Mouse (Mus musculus) splenic B cell, adult 2 months (primary cell): ENCODE results near the gene Sag.
"Not testable (repeated sequence)": the region's sequence is repeated elsewhere in the genome, so short reads cannot be mapped to it uniquely, and the experiment has no call there.

Experiments
- DNase-seq: peaks from one replicate; pipeline ENCODE4 v3.0.0-alpha.2; 2011; ENCODE audit warnings: low read depth, low spot score
- H3K27me3 ChIP-seq: 2 replicates; pipeline ENCODE4 v1.6.1; 2012; ENCODE audit warnings: mild to moderate bottlenecking, low read length, moderate library complexity, mixed read lengths; ENCODE audit not compliant: control insufficient read depth, poor library complexity, insufficient read depth, severe bottlenecking
- H3K36me3 ChIP-seq: 2 replicates; pipeline ENCODE4 v1.6.1; 2012; ENCODE audit warnings: mild to moderate bottlenecking, low read length, moderate library complexity, mixed read lengths; ENCODE audit not compliant: control insufficient read depth, poor library complexity, insufficient read depth, severe bottlenecking

The Sag gene

DNA sequence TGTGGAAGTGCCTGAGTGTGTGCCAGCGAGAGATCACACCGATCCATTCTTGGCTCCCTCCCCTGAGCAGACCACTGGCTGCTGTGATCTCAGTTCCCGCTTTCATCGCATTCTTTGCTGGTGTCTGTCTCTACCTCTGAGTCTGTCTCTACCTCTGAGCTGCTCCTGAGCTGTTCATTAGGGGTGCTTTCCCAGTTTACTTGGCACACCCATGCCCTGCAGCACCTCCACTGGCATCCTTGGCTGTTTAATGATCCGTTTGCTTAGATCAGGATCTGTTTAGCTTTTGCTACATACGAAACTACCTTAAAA is 10.4 kb upstream of the Sag start:
- Histone ChIP-seq H3K36me3 (peaks cover 2% of the 10 kb centered on the region), H3K27me3 (no peaks in the 10 kb centered on the region)
- no peak for DNase-seq

DNA sequence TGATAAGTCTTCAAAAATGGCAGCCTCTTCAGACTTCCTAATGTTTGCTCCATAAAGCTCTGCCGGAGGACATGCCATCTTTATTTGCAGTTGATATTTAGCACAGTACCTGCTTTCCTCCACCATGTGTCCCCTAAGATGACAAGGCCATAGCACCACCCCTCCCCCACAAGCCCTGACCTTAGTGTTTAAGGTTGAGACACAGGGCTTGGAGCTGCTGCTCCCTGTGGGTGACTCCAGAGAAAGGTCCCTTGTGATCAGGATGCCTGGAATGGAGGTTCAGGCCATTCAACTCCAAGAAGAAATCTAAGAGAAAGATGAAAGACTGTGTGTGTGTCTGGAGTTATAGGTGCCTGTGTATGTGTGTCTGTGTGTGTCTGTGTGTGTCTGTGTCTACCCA is 5.8 kb upstream of the Sag start:
- DNase-seq = no peak

DNA sequence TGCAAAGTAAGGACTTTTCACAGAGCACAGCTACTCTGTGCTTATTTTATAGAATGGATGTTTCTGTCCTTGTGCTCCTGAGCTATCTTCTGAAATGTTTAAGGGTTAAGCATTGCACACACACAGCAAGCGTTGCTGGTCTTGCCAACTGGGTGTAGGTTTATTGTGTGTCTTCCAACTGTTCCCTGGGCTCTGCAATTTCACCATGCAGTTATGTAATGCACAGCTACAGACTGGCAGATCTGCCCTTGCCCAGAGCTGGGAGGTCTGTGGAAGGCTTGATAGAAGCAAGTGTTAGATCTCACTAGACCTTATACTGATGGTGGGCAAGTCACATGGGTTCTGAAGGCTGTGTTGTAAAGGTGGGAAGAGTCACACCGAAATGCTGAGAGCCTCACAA is 5.2 kb upstream of the Sag start:
- DNase-seq = no peak
- no peaks in the 10 kb centered on the region for H3K27me3 ChIP-seq
- no peaks in the 10 kb centered on the region; the same call in 1 of the 2 replicates for H3K36me3 ChIP-seq

More for the DNA sequence above, 5.8 kb upstream of the Sag start:
- Histone ChIP-seq H3K36me3 (no peaks in the 10 kb centered on the region; the same call in 1 of the 2 replicates), H3K27me3 (no peaks in the 10 kb centered on the region)

DNA sequence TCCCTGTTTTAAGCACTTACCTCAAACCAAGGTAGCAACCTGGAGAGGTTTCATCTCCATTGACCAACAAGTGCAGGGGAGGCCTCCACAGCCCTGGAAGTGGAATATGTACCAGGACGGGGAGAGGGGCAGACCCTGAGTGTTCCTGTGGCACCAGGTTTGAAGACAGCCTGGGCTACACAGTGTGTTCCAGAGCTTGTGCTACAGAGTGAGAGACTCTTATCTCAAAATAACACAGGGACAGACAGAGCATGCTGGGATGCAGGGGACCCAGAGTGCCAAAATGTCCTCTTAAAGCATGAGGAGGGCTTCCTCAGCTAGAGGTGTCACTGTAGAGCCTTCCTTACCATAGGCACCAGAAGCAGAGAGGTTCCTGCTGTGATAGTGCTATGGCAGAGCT is 4.3 kb downstream of the Sag start:
- no peak for DNase-seq
- H3K36me3 ChIP-seq = no peaks in the 10 kb centered on the region
- no peaks in the 10 kb centered on the region for H3K27me3 ChIP-seq

DNA sequence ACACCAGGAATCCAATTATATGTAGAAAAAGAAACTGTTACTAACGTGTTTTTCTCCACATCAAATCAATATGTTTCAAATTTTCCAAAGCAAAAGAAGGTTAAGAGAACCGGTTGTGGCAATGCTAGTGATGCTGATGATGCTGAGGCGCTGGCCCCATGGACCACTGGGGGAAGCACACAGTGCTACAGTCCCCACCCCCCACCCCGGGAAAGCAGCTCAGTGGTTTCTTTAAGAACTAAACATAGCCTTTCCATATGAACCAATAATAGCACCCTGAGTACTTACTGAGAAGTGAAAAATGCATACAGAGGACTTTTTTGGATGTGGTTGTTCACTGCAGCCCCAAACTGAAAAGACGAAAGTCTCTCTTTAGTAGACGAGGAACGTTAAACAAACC is 7.9 kb downstream of the Sag start:
- no peak for DNase-seq

DNA sequence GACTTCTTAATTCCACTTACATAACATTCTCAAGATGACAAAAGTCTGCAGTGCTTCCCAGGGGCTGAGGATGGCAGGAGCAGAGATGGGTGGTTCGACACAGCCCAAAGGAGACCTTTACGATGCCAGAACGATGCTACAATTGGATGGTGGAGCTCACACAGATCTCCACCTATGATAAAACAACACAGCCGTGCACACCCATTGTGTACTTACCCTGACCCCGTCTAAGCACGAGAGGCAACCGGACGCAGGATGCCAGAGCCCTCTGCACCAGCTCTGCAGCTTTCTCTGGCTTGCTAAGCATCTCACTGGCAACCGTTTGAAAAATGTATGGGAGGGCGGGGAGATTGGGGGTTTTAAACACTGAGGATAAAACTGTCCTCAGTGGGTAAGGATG is 8.6 kb downstream of the Sag start:
- no peaks in the 10 kb centered on the region for H3K36me3 ChIP-seq
- H3K27me3 ChIP-seq = no peaks in the 10 kb centered on the region
- DNase-seq = no peak

More for the DNA sequence above, 7.9 kb downstream of the Sag start:
- H3K36me3 ChIP-seq = no peaks in the 10 kb centered on the region
- no peaks in the 10 kb centered on the region for H3K27me3 ChIP-seq

DNA sequence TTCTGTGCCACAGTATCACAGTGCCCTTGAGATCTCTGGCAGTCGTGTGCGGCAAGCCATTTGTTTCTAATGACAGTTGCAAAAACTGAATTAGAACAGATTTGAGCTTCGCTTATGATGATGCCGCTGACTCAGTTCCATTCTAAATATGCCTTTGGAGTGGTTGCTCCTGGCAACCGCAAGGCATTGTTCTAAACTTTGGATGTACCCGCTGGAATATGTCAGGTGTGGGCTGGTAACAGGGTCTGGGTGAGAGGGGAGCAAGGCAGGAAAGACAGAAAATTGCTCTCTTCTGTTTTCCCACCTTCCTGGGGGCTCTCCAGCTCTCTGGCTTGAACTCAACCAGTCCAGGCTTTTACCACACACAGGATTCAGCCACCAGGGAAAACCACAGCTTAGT is 9.7 kb downstream of the Sag start:
- Histone ChIP-seq H3K36me3 (no peaks in the 10 kb centered on the region), H3K27me3 (no peaks in the 10 kb centered on the region)
- no peak for DNase-seq

DNA sequence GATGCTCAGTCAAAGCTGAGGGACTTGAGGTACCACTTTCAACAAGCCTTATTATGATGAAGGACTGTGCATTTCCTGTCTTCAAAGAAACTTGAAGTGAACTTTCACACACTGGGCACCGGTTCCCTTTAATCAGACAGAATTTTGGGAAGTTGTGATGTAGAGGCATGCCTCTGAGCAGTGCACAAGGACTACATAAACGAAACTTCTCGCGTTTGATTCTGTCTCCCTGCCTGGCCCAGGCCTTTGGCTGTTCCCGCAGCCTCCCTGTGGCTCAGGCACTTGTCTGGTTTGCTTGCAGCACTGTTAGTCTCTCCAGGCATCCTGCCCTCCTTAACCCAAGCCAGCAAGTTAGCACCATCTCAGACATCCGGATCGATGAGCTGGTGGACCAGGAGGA is 10.2 kb downstream of the Sag start:
- no peaks in the 10 kb centered on the region for H3K27me3 ChIP-seq
- peak; percentile 26 for DNase-seq
- no peaks in the 10 kb centered on the region for H3K36me3 ChIP-seq

DNA sequence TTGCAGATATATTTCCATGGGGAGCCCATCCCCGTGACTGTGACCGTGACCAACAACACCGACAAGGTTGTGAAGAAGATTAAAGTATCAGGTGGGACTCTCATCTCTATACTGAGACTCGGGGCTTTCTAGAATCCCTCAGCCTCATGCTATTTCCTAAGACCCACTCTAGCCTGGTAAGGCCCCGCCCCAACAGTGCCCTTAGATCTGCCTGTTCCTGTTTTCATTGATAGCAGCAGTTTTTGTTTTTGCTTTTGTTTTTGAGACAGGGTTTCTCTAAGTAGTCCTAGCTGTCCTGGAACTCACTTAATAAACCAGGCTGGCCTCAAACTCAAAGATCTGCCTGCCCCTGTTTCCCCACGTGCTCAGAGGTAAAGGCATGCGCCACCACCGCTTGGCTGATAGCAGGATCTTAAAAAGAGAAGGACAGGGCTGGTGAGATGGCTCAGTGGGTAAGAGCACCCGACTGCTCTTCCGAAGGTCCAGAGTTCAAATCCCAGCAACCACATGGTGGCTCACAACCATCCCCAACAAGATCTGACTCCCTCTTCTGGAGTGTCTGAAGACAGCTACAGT is 21.0 kb downstream of the Sag start:
- DNase-seq = peak; percentile 40

DNA sequence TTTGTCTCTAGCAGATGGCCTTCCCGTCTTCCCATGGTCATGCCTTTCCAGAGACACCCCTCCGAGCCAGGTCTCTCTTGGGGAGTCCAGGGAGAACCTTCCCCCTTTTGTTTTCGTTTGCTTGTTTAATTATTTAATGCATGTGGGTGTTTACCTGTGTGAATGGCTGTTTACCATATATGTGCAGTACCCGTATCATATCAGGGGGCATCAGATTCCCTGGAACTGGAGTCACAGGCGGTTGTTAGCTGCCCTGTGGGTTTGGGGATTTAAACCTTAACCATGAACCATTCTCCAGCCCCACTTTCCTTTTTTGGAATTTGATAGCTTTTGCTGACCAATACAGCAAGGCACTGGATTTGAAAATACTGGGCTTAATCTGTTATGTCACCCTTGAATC is 21.8 kb downstream of the Sag start:
- no peak for DNase-seq
- no peaks in the 10 kb centered on the region for H3K36me3 ChIP-seq
- no peaks in the 10 kb centered on the region for H3K27me3 ChIP-seq

More for the DNA sequence above, 21.0 kb downstream of the Sag start:
- Histone ChIP-seq H3K27me3 (no peaks in the 10 kb centered on the region), H3K36me3 (no peaks in the 10 kb centered on the region)

DNA sequence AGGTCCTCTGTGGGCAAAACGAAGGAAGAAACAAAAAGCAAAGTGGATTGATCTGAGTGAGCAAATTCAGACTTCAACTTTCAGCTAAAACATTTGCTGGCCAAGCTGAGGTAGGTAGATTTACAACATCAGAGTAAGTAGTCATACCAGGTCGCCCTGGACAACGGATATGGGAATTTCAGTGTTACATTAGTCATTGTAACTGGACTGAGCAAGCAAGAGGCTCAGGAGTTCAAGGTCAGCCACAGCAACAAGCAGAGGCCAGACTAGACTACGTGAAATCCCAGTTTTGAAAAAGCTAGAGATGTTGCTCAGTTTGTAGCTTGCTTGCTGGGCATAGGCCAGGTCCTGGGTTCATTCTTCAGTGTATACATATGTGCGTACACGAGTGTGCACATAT is 22.5 kb downstream of the Sag start:
- no peaks in the 10 kb centered on the region for H3K27me3 ChIP-seq
- H3K36me3 ChIP-seq = no peaks in the 10 kb centered on the region
- no peak for DNase-seq

DNA sequence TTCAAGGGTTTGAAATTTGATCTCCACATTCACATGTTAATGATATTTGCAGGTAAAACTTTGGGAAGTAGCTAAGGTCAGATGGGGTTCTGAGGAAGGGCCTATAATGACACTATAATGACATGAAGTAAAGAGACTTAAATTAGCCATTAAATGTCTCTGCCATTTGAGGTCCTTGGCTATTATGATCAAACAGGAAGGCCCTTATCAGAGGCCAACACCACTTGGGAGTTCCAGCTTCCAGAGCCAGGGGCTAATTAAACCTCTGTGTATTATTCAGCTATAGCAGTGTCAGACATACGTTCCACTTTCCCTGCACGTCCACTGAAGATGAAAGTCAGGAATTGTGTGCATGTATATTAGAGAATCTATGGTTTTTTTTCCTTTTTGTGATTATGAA is 23.0 kb downstream of the Sag start:
- Histone ChIP-seq H3K27me3 (no peaks in the 10 kb centered on the region), H3K36me3 (no peaks in the 10 kb centered on the region)
- DNase-seq = no peak

DNA sequence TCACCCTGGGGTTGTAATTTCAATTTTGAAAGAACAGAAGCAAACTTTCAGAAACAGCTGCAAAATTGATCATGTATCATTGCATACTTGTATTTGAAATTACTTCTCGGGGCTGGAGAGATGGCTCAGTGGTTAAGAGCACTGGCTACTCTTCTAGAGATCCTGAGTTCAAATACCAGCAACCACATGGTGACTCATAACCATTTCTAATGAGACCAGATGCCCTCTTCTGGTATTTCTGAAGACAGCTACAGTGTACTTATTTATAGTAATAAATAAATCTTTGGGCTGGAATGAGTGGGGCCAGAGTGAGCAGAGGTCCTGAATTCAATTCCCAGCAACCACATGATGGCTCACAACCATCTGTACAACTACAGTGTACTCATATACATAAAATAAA is 24.0 kb downstream of the Sag start:
- H3K27me3 ChIP-seq, H3K36me3 ChIP-seq: not testable (repeated sequence)
- DNase-seq = peak; percentile 43

DNA sequence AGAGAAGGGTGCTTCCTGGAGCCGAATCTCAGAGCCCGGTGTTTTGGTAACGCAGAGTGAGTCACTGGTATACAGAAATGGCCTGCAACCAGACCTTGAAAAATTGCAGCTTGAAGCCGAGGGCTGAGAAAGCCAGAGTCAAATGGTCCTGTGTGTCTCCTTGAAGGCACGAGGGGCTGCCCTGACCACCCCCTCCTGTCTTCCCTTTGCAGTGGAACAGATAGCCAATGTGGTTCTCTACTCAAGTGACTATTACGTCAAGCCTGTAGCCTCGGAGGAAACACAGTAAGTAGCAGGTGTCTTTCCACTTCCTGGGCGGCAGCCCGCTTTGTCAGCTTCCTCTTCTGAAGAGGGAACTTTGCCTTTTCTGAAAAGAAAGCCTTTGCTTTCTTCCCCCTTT is 24.7 kb downstream of the Sag start:
- H3K36me3 ChIP-seq = no peaks in the 10 kb centered on the region
- peak; percentile 96 for DNase-seq
- no peaks in the 10 kb centered on the region for H3K27me3 ChIP-seq

DNA sequence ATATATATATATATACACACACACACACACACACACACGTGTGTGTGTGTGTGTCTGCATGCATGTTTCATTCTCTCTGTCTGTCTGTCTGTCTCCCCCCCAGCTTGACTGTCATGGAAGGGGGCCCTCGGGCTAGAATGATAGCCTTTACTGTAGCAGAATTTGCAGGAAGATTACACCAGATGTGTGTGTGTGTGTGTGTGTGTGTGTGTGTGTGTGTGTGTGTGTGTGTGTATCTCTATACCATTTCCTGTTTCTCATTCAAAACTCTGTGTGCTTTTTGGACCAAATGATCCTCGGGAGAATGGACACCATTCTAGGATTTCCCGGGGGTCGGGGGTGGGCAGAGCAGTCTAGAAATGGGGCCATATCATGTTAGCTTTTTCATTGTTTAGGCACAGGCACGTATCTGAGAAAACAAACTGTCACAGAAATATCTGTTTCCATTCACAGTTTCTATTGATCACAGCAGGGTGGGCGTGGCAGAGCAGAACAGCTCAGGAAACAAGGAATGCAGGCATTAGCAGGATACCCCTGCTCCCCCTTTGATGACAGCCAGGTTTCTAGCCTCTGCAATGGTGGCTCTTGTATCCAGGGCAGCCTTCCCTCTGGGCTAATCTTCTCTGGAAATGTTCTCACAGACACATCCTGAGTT is 25.6 kb downstream of the Sag start:
- peak; percentile 46 for DNase-seq
- Histone ChIP-seq H3K36me3 (no peaks in the 10 kb centered on the region), H3K27me3 (no peaks in the 10 kb centered on the region)

DNA sequence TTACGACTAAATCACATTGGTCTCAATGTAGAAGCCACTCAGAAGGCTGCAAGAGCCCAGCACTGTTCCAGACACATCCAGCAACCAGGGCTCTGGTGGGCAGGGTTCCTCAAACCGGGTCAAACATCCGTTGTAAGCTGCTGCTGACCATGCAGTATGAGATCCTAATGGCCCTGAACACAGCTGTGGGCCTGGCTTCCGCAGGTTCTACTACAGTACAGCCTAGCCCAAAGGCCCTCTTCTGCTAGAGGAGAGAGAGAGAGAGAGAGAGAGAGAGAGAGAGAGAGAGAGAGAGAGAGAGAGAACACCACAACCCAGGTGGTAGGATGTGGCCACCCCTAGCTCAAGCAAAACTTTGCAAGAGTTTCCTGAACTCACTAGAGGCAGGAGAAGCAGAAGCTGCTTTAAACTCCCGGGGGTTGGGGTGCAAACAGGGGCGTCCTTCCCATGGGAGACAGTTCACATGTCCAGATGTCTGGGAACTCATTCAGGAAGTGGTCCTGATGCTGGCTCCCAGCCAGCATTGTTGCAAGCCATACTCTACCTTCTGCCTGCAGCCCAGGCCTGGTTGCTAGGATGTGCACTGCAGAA is 26.2 kb downstream of the Sag start:
- Histone ChIP-seq H3K27me3 (no peaks in the 10 kb centered on the region), H3K36me3 (no peaks in the 10 kb centered on the region)
- peak; percentile 76 for DNase-seq
